Mouse (Mus musculus) mature B cell (primary cell): ENCODE data around the gene Tnfsf12.

Experiments
- in situ Hi-C: fragments of 300-500 bp; cut with MboI; formaldehyde crosslinking; loops from 2 replicates; pipeline ENCODE4 v1.14.3; 2019

Tnfsf12 gene

DNA sequence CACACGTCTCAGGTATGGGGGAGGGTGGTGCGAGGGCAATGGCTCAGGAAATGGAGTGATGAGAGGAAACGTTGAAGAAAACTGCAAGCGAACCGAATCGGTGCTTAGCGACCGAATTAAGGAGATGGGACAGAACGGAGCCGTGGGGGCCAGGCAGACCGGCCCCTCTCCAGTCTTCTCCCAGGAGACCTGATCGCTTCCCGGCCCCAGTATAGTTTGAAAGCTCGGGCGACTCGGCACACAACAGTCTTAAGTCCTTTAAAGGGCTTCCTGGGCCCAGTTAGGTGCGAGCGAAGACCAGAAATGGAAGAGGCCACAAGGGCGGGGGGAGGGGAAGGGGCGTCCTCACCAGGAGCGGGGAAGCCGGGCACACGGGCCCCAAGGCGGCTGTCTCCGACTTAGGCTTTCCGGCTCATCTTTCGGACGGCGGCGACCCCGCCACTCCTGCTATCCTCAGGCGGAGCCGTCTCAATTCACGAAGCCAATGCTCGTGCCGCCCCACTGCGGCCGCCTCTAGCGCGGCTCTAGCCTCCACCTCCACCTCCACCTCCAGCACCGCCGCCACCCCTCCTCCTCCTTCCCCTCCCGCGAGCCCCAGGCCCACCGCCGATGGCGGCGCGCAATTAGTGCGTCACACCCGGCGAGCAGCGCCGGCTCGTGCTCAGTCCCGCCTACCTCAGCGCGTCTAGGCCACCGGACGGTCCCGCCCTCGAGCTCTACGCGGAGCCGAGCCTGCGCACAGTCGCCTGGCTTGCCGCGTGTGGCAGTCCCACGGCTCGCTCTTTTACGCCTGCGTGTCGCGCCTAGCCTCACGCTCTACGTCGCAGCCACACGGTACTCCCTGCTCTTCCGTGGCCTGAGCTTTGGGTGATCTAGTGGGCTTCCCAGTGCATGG, 14.1 kb downstream of the Tnfsf12 start, which contains the start of gene Senp3:
Gene Senp3 (minus strand): TSS at position 771 of the 895 bp plus-strand sequence.
- in situ Hi-C loops: no loop called here

GRCm38 (mm10) chr11:69680136-69680855, 15.4 kb downstream of the Tnfsf12 start:
- in situ Hi-C loops: no loop called here

DNA sequence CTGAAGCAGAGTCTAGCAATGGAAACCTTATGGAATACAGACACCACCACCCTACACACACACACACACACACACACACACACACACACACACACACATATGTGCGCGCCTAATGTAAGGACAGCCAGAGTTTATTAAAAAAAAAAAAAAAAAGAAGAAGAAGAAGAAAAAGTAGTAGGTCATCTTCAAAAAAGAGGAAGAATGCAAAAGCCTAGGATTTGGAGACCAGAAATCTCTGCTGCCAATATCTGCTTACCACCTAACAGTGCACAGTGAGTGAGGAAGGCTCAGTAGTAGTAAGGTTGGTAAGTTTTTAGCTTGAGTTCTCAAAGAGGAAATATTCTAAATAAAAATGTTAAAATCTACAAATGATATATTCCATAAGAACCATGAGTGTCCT, 16.5 kb downstream of the Tnfsf12 start:
- in situ Hi-C loops: no loop called here

- in situ Hi-C loops: no loop called here
Observed at GRCm38 (mm10) chr11:69672211-69672706, 23.4 kb downstream of the Tnfsf12 start, which contains the start of gene Eif4a1. TSS of gene Eif4a1 (minus strand) at chr11:69672423.

DNA sequence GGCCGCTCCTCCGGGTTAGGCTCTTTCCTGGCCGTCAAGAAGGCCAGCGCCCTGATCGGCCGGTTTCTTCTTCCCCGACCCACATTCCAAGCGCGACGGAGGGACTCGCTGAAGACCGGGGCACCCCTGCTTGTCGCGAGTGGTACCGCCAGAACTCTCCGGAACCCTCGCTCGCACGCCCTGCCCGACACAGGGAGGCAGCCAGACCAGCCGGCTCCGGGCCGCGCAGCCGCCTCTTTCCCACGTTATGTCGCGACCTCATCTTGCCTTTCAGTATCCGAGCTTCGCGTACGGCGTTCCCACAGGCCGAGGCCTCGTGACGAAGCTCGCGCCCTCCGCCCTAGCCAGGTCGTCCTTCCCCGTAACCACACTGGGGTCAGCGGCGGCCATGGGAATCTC, 23.9 kb downstream of the Tnfsf12 start:
- in situ Hi-C loops: no loop called here

DNA sequence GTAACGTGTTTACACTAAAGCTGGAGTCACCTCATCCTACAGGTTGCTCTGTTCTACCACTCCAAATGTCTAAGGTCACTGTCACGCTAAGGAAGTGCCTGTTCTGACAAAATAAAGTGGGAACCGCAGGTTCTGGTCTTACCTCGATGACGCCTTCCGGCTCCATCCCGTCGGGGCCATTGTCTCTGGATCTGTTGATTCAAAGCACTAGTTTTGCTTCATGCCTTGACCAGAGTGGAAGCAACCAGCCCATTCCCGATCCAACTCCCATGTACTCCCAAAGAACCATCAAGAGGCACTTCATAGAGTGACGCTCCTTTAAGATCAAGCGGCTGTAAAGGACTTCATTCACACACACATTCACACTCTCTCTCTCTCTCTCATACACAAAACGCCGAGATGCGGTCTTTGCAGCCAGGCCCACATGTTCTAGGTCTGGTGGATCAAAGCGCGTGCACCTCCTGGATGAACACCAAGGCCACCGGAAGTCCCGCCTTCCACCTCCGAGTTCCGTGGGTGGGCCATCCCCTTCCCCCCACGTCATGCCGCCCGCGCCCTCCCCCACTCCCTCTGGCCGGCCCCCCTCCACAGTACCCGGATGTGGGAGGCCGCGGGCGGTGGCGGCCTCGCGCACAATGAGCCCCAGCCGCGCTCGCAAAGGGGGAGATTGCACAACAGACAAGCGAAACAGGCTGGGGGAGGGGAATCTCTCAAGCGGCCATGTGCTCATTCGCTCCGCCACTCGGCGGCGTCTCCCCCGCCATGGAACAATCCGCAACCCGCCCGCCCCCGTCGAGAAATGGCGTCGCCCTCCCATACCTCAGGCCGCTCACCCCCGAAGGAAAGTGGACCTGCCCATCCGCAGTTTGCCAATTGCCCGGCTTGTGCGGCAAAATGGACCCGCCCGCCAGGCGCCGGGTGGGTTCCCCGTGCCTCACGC, 24.6 kb downstream of the Tnfsf12 start:
- in situ Hi-C loops: no loop called here

GRCm38 (mm10) chr11:69666665-69667005, 29.0 kb downstream of the Tnfsf12 start:
- in situ Hi-C loops: no loop called here

GRCm38 (mm10) chr11:69665961-69666664, 29.5 kb downstream of the Tnfsf12 start, which contains the start of gene Cd68:
TSS of gene Cd68 (minus strand) at chr11:69666153.
- in situ Hi-C loops: no loop called here

- in situ Hi-C loops: no loop called here
Observed at GRCm38 (mm10) chr11:69665457-69665960, 30.1 kb downstream of the Tnfsf12 start.

DNA sequence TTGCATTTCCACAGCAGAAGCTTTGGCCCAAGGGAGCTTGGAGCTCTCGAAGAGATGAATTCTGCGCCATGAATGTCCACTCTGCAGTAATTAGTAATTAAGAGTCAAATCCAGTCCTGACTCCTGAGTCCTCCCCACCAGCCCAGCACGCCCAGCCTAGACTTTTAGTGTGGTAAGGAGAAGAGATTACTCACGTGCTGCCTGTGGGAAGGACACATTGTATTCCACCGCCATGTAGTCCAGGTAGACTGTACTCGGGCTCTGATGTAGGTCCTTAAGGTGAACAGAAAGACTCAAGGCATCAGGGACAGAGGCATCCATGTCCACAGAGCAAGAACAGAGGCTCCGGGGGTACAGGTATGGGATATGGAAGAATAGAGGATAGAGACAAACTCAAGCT, 30.8 kb downstream of the Tnfsf12 start:
- in situ Hi-C loops: no loop called here

GRCm38 (mm10) chr11:69663795-69664194, 31.9 kb downstream of the Tnfsf12 start:
- in situ Hi-C loops: no loop called here

- in situ Hi-C loops: no loop called here
Observed at GRCm38 (mm10) chr11:69662967-69663671, 32.5 kb downstream of the Tnfsf12 start.

- in situ Hi-C loops: no loop called here
Observed at GRCm38 (mm10) chr11:69662213-69662966, 33.3 kb downstream of the Tnfsf12 start, which contains the start of gene Mpdu1. TSS of gene Mpdu1 (minus strand) at chr11:69662642.

DNA sequence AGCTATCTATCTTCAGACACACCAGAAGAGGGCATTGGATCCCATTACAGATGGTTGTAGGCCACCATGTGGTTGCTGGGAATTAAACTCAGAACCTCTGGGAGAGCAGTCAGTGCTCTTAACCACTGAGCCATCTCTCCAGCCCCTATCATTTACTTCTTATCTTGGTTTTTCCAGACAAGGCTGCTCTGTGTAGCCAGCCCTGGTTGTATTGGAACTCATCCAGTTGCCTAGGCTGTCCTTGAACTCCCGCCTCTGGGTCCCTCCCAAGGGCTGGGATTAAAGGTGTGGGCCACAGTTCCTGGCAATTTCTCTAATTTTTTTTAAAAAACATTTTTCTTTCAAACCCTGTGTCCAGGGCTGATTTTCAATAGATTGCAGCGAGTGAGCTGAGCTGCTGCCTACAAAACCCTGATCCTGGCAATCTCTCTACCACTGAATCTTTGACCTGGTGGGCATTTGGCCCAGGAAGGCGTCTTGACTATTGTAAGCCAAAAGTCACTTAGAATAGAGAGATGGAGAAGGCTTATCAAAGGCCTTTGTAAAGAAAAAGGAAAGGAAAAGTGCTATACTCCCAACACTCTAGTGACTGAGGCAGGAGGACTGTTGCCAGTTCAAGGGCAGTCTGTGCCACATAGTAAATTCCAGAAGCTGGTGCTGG, 34.3 kb downstream of the Tnfsf12 start:
- in situ Hi-C loops: no loop called here

GRCm38 (mm10) chr11:69657462-69657881, 38.2 kb downstream of the Tnfsf12 start:
- in situ Hi-C loops: no loop called here

- in situ Hi-C loops: no loop called here
Observed at GRCm38 (mm10) chr11:69656617-69657461, 38.8 kb downstream of the Tnfsf12 start.

DNA sequence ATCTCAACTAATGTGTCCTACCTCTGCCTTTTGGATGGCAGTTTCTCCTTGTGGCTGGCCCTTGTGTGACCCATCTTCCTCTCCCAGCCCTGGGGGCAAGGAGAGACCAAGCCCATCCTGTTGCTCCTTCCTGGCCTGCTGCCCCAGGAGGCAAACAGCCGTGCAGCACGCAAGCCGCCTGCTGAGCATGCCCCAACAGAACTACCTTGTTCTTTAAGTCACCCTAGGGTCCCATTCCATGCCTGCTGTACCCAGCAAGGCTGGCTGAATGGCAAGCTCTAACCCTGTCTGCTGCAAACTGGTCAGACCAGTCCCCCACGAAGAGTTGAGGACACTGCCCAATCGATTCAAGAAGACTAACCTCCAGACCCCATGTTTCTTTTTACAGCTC, 39.6 kb downstream of the Tnfsf12 start:
- in situ Hi-C loops: no loop called here
